Mouse (Mus musculus) layer of hippocampus, postnatal 10 days (tissue): ENCODE measurements around the gene Anks1. TPM values are rescaled to one million over a fixed set of nuclear protein-coding genes. Genes with fewer than 3 reads are reported as not detected.
A peak's percentile ranks its signal among the peaks of the same experiment; 100 is the strongest.
"Not testable (repeated sequence)": the region's sequence is repeated elsewhere in the genome, so short reads cannot be mapped to it uniquely, and the experiment has no call there.

ENCODE experiments used
- DNase-seq, 2 experiments: peaks; one replicate each; pipeline ENCODE4 v3.0.0; 2021; ENCODE audit warnings: low spot score in 2 of 2
- total RNA-seq, 2 experiments: library from RNA; stranded (reverse); gene quantifications; 2 replicates each; pipeline ENCODE4 v1.2.3; 2021

The Anks1 gene
- total RNA-seq, 2 experiments from 2014 or later: 40.2 to 46.0 TPM

GRCm38 (mm10) chr17:27930291-27930690 lies 21.2 kb downstream of the Anks1 start:
- DNase-seq: no peak

- DNase-seq: no peak
Measured at GRCm38 (mm10) chr17:27931826-27932225, 22.7 kb downstream of the Anks1 start.

- DNase-seq: no peak
Measured at GRCm38 (mm10) chr17:27934136-27934910, 25.2 kb downstream of the Anks1 start.

GRCm38 (mm10) chr17:27935091-27935490 lies 26.0 kb downstream of the Anks1 start:
- no peak for DNase-seq

- no peak for DNase-seq
Measured at GRCm38 (mm10) chr17:27937054-27937615, 28.0 kb downstream of the Anks1 start.

GRCm38 (mm10) chr17:27938121-27938754 lies 29.1 kb downstream of the Anks1 start:
- no peak for DNase-seq

- no peak for DNase-seq
Measured at GRCm38 (mm10) chr17:27939028-27939427, 29.9 kb downstream of the Anks1 start.

- DNase-seq: no peak
Measured at GRCm38 (mm10) chr17:27940352-27940751, 31.2 kb downstream of the Anks1 start.

- DNase-seq: no peak
Measured at GRCm38 (mm10) chr17:27941178-27941577, 32.1 kb downstream of the Anks1 start.

- DNase-seq: no peak
Measured at GRCm38 (mm10) chr17:27941698-27942097, 32.6 kb downstream of the Anks1 start.

GRCm38 (mm10) chr17:27942131-27942530 lies 33.0 kb downstream of the Anks1 start:
- no peak for DNase-seq

- peak; percentile 43 to 51 for DNase-seq
Measured at GRCm38 (mm10) chr17:27945546-27946216, 36.6 kb downstream of the Anks1 start.

GRCm38 (mm10) chr17:27946371-27946770 lies 37.3 kb downstream of the Anks1 start:
- no peak for DNase-seq

GRCm38 (mm10) chr17:27947155-27947554 lies 38.0 kb downstream of the Anks1 start:
- DNase-seq: no peak

- no peak for DNase-seq
Measured at GRCm38 (mm10) chr17:27953136-27953535, 44.0 kb downstream of the Anks1 start.

- no peak for DNase-seq
Measured at GRCm38 (mm10) chr17:27954629-27955402, 45.7 kb downstream of the Anks1 start.

GRCm38 (mm10) chr17:27957649-27958048 lies 48.5 kb downstream of the Anks1 start:
- no peak for DNase-seq

- no peak for DNase-seq
Measured at GRCm38 (mm10) chr17:27960128-27961111, 51.3 kb downstream of the Anks1 start.

GRCm38 (mm10) chr17:27963120-27963519 lies 54.0 kb downstream of the Anks1 start:
- DNase-seq: not testable (repeated sequence)

GRCm38 (mm10) chr17:27964607-27965006 lies 55.5 kb downstream of the Anks1 start:
- DNase-seq: no peak
